Mouse (Mus musculus) embryo, embryonic 11.5 days (tissue): ENCODE measurements around the gene Jph4.

Experiments used
- DNase-seq: peaks from one replicate; pipeline ENCODE4 v3.0.0-alpha.2; 2012; ENCODE audit warnings: low read depth, low spot score

Gene Jph4

DNA sequence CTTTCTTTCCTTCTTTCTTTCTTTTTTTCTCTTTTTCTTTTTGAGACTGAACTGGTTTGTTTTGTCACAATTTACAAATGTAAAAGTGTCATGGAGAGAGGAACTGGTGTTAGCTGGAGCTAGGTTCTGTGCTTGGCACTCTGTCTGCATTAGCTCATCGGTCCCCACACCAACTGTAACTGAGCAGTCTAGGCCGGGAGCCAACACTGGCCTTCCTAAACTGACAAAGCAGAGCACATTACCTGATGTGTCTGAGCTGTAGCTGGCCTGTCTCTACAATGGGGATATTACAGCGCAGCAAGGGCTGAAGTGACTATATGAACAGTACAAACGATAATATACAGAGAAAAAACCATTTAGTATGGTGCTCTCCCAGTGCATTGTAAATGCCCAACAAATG, 2.1 kb upstream of the Jph4 start:
- no peak for DNase-seq

DNA sequence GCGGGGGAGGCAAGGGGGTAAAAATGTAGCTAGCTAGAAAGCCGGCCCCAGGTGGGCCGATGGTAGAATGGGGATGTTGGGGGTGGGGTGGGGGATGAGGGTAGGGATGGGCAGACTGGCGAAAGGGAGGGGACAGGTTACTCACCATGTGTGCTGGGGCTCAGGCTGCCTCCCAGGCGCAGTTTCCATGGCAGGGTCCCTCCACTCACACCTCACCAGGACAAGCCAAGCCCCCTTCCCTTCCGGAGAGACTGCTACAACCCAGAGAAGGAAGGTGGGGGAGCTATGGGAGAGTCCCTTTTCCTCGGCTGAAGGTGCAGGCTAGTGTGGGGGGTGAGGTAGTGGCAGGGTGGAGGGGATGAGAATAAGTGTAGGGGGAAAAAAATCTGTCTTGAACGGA, 889 bp downstream of the Jph4 start:
- DNase-seq = no peak

GRCm38 (mm10) chr14:55114759-55115701, 1.7 kb downstream of the Jph4 start:
- DNase-seq = no peak

DNA sequence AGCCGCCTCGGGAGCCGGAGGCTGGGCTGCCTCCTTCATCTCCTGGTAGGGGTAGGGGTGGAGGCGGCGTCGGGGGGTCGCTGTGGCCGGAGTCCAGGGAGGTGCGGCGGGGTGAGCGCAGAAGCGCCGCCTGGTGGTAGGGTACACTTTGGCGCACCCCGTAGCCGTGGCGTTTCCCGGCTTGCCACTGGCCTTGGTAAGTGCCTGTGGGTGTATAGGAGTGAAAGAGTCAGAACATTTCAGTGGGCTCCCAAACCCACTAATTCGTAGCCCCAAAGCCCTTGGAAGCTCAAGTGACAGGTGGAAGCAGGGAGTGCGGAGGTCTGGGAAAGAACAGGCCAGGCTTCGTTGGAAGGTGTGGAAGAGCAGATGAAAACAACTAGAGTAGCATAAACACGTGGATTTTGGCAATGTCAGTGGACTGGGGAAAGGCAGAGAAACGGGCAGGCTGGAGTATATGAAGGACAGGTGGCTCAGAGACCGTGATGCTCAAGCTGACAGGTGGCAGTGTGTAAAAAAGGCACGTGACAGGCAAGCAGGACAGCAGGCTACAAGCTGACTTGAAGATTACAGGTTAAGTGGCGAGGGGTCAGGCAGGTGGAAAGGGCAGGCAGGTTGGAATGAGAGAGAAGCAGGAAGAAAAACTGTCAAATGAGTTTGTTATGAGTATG, 2.6 kb downstream of the Jph4 start:
- no peak for DNase-seq

DNA sequence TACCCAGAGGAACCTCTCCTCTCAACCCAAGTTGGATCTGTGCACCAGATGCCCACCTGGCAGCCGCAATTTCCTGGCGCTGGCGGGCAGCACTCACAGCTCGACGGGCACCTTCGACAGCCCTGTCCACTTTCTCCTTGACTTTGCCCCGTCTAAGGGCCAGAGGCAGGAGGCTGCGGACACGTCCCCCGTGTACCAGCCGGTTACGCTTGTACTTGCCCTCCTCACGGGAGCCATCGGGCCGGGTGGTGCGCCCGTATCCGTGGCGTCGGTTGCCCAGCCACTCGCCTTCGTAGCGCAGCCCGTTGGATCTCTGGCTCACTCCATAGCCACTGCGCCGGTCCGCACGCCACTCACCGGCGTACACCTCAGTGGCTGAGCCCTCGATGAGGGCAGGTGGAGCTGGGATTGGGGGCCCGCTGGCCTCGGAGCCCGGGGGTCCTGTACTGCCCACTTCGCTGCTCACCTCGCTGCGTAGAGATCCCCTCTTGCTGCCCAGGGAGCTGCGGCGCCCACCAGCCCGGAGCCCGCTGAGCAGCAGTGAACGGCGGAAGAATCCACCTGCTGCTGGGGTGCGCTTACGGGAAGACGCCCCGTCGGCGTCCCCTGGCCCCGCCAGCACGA, 3.3 kb downstream of the Jph4 start:
- DNase-seq = no peak

DNA sequence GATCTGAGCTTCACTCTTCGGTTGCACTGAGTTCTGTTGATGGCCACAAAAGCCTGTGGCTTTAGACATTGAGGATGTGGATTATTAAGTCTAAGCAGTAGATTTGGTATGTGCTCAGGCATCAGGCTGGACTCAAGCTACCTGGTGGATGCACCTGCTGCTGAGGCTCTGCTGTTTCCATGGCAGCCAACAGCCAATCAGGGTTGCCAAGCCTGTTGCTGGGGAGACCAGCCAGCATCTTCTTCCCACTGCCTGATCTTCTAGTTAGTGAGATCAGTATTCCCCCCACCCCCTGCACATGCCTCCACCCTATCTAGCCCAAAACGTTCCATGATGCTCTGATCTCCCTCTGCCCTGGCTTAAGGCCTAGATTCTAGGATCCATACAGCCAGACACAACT, 5.0 kb downstream of the Jph4 start:
- no peak for DNase-seq

DNA sequence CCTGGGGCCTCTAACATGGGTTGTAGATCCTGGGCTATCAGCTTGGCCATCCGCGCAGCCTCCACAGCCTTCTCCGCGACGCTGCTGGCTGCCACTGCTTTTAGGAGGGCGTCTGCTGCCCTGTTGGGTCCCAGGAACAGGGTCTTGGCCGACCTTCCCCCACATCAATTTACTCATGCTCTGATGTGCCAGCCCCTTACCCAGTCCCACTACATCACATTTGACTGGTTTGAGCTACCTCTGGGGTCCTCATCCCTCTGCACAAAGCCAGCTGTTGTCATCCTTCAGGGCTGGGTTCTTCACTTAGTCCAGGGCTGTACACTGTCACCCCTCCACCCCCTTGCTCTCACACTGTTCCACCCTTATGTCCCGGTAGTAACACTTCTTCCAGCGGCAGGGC, 6.7 kb downstream of the Jph4 start:
- DNase-seq = no peak

- DNase-seq = no peak
Measured at GRCm38 (mm10) chr14:55109048-55109873, 7.5 kb downstream of the Jph4 start.

DNA sequence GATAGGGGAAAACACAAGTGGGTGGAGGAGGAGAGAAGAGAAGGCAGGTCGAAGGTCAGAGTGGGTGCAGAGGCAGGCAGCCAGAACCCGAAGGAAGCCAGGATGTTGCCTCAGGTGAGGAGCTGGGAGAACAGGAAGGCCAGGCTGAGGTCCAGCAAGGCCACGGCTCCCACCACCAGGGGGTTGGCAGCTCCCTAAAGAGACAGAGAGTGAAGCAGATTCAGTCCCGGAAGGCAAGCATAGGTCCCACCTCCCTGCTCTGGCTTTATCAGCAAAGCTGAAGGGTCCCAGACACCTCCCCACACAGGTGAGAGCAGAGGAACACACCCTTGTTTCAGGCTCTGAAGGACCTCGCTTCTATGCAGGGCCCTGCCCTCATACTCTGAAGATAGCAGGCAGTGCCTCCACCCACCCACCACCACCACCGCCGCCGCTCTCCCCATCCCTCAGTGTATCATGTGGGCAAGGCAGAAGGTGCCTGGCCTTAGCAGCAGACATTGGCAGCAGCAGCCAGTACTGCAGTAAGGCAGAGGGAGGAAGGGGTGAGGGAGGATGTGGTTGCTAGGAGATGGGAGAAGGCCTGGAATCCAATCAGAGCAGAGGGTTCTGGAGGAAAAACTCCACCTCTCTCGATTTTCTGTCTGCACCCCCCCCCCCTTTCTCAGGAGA, 8.4 kb downstream of the Jph4 start:
- no peak for DNase-seq

- no peak for DNase-seq
Measured at GRCm38 (mm10) chr14:55106990-55107389, 9.7 kb downstream of the Jph4 start.

DNA sequence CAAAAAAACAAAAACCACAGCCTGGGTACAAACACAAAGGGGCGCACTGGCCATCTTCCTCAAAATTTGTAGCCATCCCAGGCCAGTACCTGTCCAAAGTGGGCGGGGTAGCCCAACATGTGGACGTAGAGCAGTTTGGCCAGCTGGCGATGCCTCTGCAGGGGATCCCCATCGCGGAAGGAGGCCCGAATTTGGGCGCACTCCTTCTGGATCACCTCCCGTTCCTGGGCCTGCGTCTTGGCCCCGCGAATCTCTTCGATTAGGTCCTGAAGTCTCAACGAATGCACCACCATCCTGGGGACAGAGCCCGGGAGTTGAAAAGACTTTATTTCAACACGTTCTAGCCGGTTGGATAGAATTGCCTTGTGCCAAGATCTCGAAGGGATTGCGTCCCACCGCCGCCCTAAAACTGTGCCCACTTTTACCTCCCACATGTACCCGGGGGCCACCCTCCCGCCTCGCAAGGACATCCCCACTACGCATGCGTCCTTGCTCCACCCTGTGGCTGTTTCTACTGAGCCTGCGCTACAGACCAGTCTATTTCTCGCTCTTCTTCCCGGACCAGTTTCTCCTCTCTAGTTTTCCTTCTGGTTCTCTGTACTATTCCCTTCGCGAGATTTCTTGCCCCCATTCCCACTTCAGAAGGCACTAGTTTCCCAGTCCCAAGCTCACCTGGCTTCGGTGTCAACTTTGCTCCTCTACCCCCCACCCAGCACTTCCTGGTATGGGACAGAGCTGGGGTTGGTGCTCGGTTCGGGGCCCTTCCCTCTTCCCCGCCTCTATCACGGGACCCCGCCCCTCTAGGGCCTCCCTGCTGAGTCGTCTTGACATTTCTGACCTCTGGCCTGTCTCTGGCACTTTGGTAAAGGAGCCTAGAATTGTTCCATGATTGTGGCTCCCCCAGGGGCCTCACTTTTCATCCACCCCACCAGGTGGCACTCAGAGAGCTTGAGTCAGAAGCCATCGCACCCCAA, 10.6 kb downstream of the Jph4 start, which contains the start of gene Ap1g2:
TSS of gene Ap1g2 (minus strand) at position 758 of the 974 bp plus-strand sequence.
- DNase-seq = no peak

DNA sequence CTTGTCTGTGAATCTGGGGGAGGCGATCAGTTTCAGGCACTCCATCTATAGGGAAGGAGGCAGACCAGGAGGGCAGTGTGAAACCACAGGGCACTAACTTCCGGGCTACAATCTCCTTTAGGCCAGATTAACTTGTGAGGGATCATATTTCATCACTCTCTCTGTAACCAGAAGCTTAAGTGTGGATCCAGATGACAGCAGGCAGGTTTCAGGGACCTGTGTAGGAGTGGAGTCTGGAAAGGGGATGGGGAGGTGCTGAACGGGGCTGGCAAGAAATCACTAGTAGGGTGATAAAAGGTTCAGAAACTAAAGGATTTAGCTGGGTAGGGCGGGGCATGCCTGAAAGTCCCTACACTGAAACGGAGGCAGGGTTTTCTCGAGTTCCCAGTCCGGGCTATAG, 11.3 kb downstream of the Jph4 start:
- DNase-seq = no peak

DNA sequence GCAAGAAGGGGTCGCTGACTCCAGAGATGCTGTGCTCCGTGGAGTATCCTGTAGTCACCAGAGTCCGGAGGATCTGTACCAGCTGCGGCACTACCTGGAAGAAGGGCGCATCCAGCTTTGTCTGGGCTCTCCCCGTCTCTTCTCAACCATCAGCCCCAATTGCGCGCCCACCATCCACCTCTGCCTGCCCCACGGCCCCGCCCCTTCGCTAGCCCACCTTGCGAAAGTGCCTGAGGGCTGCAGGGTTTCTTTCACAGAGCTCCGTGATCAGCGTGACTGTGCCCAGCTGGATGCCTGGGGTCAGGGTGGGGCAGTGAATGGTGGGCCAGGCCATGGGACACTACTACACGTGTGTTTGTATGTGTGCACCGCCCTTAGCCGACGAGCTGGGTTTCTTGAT, 12.4 kb downstream of the Jph4 start:
- DNase-seq = no peak

GRCm38 (mm10) chr14:55102253-55102785, 14.4 kb downstream of the Jph4 start:
- no peak for DNase-seq

GRCm38 (mm10) chr14:55101592-55101991, 15.1 kb downstream of the Jph4 start:
- DNase-seq = no peak

DNA sequence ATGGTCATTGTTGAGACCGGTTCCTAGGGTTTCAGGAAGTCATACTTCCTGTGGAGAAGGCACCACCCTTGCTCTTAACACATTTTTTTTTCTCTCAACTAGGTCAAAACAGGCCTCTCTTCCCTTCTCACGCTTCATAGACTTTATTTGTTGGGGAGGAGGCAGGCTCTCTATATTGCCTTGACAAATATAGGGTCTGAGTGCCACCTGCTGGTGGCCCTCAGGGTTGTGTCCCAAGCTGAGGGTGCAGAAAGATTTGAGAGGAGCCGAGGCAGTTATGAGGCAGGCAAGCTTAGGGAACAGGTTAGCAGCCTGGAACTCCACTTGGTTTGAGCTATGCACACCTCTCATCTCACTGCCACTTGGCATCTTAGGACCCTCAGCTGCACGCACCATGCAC, 18.7 kb downstream of the Jph4 start:
- no peak for DNase-seq

DNA sequence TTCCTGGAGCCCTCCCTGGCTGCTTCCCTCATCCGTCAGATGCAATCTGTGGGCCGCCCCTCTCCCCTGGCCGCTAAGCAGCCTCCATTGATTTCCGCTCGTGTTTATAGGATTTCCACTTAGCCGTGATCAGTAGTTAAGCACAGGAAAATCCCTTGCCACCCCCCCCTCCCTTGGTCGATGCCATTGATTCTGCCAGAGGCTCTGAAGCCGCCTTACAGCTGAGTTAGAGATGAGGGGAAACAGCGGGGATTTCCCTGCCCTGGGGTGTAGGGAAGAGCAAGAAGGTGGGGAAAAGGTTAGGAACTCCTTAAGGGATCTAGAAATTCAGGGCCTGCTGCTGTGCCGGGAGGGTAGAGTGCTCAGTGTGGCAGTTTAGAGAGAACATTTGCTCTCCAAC, 19.1 kb downstream of the Jph4 start:
- DNase-seq = no peak

GRCm38 (mm10) chr14:55096573-55097087, 20.1 kb downstream of the Jph4 start:
- DNase-seq = no peak

- DNase-seq = no peak
Measured at GRCm38 (mm10) chr14:55095671-55096070, 21.1 kb downstream of the Jph4 start.
